Mouse (Mus musculus) megakaryocyte, embryonic 14.5 days (primary cell): ENCODE results near the gene Pitpnm1.

Experiments
- FLI1 ChIP-seq: IDR thresholded peaks from 2 replicates; pipeline ENCODE4 v1.6.1; 2012; ENCODE audit warnings: low read length, inconsistent platforms, mixed read lengths
- GATA1 ChIP-seq: IDR thresholded peaks from 3 replicates; pipeline ENCODE4 v1.6.1; 2012; ENCODE audit warnings: mixed read lengths, low read length, inconsistent platforms, borderline replicate concordance

DNA sequence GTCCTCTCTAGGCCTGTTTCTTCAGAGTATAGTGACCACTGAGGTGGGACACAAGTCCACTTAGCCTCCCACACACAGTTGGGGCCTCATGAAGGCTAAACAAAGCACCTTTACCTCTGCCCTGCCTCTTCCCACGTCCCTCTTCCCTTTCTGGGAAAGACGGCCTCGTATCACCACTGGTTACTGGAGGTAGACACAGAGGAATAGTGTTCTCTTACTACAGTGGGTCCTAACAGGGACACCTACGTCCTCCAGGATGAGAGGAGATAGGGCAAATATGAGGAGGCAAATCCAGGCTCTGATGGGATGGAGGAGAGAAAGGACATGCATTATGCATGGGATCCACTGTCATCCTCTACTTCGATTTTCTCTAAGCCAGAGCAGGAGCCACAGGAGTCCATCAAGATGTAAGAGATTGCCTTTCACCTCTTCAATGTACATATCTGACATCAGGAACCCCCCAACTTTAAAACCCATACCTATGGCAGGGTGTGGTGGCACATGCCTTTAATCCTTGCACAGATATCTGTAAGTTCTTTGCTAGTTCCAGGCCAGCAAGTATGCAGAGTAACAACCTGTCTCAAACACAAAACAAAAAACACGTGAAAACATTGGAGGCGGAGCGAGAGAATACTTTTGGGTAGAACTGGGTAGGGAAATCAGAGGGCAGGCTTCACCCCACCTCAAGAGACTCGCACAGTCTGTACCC, 48.1 kb downstream of the Pitpnm1 start:
- TF ChIP-seq GATA1: no peak
- no peak for TF ChIP-seq FLI1
